In genomic region chr10:25035363-25035762, GRCm38 (mm10) we compare ENCODE assay signal across 20 mouse cellular contexts.
"Had no signal": no experiment of that assay in that cellular context is flagged by ENCODE, and none has a peak within 500 bp of the region (broad histone marks: within the 10 kb centered on the region; RNA-seq: fewer than 3 reads in every experiment).

No protein-coding gene starts in this region.

- H3K27me3 ChIP-seq: liver, embryonic 13.5 days; midbrain, embryonic 12.5 days; neural tube, embryonic 12.5 days; neural tube, embryonic 15.5 days had no signal

- H3K9ac ChIP-seq: liver, embryonic 13.5 days; midbrain, embryonic 12.5 days; neural tube, embryonic 12.5 days; neural tube, embryonic 15.5 days had no signal

- H3K9me3 ChIP-seq: liver, embryonic 13.5 days; midbrain, embryonic 12.5 days; neural tube, embryonic 12.5 days; neural tube, embryonic 15.5 days had no signal

- DNase-seq: kidney, adult 18-20 months; kidney, adult 9 months; kidney, postnatal 25 days; layer of hippocampus, adult 9-11 months; liver, embryonic 13.5 days; lung, adult 2 months; lung, postnatal 14 days; lung, postnatal 4 days; right cerebral cortex, adult 18-20 months; right cerebral cortex, postnatal 14 days; right cerebral cortex, postnatal 4 days; thymus, adult 2 months; thymus, postnatal 14 days; thymus, postnatal 4 days had no signal

- H3K4me1 ChIP-seq: liver, embryonic 13.5 days; midbrain, embryonic 12.5 days; neural tube, embryonic 12.5 days; neural tube, embryonic 15.5 days had no signal

- H3K4me3 ChIP-seq: layer of hippocampus, adult 2 months; liver, embryonic 13.5 days; midbrain, embryonic 12.5 days; neural tube, embryonic 12.5 days; neural tube, embryonic 15.5 days had no signal

- H3K27ac ChIP-seq: kidney, postnatal 0 days; layer of hippocampus, adult 2 months; liver, embryonic 13.5 days; midbrain, embryonic 12.5 days; neural tube, embryonic 12.5 days; neural tube, embryonic 15.5 days; stomach, postnatal 0 days had no signal

- H3K36me3 ChIP-seq: liver, embryonic 13.5 days; midbrain, embryonic 12.5 days; neural tube, embryonic 12.5 days; neural tube, embryonic 15.5 days had no signal

- H3K4me2 ChIP-seq: liver, embryonic 13.5 days; midbrain, embryonic 12.5 days; neural tube, embryonic 12.5 days; neural tube, embryonic 15.5 days had no signal
